Mouse (Mus musculus) monocyte, adult 2 months (primary cell): ENCODE data around the gene Vwa3a.
"Not testable (repeated sequence)": the region's sequence is repeated elsewhere in the genome, so short reads cannot be mapped to it uniquely, and the experiment has no call there.

Experiments used
- DNase-seq, 2 experiments: peaks; one replicate each; pipeline ENCODE4 v3.0.0; 2022; ENCODE audit warnings: low spot score in 2 of 2, low read depth in 1 of 2

The Vwa3a gene

GRCm38 (mm10) chr7:120739018-120739417 lies at the start of gene Vwa3a:
TSS of gene Vwa3a (plus strand) at chr7:120739318.
- no peak for DNase-seq

- DNase-seq: no peak
Observed at GRCm38 (mm10) chr7:120690634-120691033, 48.5 kb upstream of the Vwa3a start.

GRCm38 (mm10) chr7:120693831-120694375 lies 45.2 kb upstream of the Vwa3a start:
- DNase-seq: no peak

DNA sequence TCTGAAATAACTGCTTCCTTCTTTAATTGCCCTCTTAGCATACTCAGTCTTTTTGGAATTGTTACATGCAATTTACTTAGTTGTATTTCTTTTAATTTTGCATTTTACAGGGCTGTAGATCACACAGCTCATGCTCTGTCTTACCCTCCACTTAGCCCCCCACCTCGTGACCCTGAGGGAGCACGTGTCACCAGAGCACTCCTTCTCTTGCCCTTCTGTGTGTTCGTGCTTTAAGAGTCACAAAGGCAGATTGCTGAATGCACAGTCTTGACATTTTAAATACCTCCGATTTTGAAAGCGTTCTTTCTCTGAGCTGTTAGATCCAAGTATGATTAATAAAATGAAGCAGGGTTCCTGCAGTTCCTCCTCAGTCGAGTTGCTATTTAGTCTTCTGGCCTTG lies 43.9 kb upstream of the Vwa3a start:
- DNase-seq: no peak

- no peak for DNase-seq
Observed at GRCm38 (mm10) chr7:120695641-120696040, 43.5 kb upstream of the Vwa3a start.

DNA sequence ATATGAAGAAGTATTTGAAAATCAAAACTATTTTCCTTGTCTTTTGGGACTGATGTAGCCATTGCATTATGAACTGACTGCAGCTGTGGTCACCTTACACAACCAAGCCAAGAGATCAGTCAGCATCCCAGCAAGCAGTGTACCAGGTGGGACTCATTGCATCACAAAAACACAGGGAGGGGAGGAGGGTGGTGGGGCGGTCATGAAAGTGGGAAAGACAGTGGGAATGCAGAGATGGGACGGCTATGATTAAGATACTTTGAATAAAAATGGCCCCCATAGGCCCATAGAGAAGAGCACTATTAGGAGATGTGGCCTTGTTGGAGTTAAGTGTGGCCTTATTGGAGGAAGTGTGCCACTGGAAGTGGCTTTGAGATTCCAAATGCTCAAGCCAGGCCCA lies 42.8 kb upstream of the Vwa3a start:
- no peak for DNase-seq

DNA sequence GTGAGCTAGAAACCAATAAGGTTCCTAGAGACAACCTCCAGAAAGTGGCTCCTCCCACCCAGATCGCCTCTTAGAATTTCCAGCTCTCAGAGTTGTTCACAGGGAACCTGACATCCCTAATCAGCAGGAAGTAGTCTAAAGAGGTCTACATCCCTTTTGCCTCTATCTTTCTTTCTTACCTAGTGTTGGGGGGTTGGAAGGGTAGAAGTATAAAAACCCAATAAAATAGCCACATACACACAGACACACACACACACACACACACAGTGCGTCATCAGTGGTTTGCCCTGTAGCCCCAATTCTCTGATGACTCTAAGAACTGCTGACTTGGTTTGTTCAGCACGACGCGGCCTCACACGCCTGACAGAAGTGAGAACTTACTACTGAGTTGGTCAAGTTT lies 39.5 kb upstream of the Vwa3a start:
- DNase-seq: no peak

DNA sequence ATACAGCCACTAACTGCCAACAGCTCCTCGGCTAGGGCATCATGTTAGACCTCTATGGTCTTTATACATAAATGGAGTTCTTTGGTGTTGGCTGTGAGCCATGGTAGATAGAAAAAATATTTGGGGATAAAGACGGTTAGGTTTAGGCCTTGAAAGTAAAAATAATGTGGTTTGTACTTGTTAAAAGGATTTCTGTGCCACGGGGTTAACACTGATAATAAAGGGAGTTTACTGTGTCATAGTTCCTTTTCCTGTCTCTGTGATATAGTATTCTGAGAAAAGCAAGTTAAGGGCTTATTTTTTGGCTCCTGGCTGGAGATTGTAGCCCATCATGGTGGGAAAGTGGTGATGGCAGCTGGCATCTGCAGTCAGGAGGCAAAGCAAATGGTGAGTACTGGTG lies 35.2 kb upstream of the Vwa3a start:
- DNase-seq: no peak

DNA sequence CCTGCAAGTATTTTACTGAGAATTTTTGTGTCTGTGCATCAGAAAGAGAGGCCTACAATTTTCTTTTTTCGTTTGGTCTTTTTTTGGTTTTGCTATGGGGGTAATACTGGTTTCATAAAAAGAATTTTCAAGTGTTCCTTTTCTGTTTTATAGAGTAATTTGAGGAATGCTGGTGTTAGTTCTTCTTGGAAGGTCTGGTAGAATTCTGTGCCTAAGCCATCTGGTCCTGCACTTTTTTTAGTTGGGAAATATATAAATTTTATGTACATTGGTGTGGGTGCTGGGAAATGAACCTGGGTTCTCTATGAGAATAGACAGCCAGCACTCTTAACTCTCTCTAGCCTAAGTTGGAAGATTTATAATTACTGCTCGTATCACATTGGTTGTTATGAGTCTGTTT lies 27.0 kb upstream of the Vwa3a start:
- DNase-seq: no peak

DNA sequence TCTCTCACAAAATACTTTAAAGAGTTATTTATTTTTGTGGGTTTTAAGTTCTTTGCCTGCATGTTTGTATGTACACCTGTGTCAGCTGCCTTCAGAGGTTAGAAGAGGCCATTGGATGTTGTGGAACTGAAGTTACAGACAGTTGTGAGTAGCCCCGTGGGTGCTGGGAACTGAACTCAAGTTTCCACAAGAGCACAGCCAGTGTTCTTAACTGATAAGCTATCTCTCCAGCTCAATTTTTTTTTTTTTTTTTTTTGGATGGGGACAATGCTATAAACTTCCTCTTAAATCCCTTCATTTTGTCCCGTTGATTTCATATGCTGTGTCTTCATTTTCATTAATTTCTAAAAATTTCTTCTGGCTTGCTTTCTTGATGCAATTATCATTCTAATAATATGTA lies 25.9 kb upstream of the Vwa3a start:
- DNase-seq: no peak

DNA sequence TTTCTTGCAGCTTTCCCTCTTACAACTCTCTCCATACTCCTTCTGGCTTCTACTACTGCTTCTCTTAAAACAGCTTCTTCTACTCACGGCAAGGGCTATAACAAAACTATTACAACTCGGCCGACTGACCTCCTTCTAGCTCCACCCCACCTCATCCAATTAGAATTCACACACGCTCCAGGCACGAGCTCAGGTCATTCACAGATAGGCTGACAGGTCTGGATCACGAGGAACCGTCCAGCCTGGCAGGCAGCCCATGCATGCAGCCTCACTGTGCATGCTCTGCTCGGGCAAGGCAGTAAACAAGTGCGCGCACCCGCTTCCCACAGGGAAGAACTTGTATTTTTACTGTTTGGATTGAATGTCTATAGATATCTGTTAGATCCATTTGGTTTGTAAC lies 25.2 kb upstream of the Vwa3a start:
- DNase-seq: not testable (repeated sequence)

- no peak for DNase-seq
Observed at GRCm38 (mm10) chr7:120717261-120717660, 21.9 kb upstream of the Vwa3a start.

DNA sequence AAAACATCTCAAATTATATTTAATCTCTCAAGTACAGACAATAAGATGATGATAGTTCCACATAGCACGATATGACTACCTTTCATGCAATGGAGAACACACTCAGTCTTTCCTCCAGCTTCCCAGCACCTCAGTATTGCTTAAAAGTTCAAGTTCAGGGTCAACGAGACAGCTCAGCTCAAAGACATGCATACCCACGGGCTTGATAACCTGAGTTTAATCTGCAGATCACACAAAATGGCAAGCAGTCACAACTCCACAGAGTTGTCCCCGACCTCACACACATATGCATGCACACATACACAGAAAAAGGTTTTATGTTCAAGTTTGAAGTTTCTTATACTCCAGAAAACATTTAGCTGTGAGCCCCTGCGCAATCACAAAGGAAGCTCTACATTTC lies 18.1 kb upstream of the Vwa3a start:
- no peak for DNase-seq

DNA sequence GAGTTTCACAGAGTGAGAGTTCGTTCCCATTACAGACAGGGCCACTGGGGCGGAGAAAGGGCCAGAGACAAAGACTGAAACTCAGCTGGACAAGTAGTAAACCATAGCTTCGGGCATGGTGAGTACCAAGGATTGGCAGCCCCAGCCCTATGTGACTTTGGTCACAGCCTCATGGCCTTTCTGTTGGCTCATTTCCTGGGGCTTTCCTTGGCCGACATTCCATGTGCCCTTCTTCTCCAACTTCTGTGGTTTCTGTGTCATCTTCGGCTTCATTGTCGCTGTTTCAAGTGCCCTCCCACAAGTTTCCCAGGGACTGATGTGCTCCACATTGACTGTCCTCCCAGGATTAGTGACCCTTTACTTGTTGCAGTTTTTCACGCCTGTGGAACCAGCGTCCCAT lies 17.7 kb upstream of the Vwa3a start:
- no peak for DNase-seq

DNA sequence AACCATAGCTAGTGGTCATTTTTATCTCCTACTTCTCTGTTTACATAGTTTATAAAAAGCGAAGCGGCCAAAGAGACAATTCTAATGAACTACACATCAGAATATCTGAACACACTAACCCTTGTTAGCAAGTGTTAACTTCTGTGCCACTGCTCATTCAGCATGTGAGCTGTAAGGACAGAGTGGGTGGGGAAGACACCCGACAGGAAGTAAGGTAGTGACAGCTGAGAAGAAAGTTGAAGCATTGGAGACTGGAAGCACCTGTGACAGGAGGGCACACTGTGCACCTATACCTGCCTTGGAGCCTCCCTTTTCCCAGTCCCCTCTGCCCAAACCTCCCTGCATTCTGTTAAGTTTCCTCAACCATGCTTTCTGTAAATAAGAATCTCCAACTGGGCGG lies 17.1 kb upstream of the Vwa3a start:
- DNase-seq: no peak

GRCm38 (mm10) chr7:120722839-120723278 lies 16.3 kb upstream of the Vwa3a start:
- DNase-seq: no peak

- DNase-seq: no peak
Observed at GRCm38 (mm10) chr7:120727581-120727980, 11.5 kb upstream of the Vwa3a start.

DNA sequence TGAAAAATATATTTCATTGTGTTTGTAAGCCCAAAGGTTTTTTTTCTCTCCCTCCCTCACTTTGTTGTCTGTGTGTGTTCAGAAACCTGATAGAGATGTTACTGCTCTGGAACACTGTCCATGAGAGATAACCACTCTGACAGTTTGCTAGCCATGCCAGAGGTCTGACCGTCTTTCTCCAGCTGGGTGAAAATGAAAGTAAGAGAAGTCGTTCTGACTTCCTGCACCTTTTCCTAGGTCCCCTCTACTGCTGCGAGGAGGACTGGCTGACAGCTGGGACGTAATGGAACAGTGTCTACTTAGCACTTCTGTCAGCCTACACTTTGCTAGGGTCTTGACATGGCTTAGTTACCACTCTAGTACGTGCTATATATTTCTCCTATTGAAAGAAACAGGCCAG lies 9.5 kb upstream of the Vwa3a start:
- no peak for DNase-seq

DNA sequence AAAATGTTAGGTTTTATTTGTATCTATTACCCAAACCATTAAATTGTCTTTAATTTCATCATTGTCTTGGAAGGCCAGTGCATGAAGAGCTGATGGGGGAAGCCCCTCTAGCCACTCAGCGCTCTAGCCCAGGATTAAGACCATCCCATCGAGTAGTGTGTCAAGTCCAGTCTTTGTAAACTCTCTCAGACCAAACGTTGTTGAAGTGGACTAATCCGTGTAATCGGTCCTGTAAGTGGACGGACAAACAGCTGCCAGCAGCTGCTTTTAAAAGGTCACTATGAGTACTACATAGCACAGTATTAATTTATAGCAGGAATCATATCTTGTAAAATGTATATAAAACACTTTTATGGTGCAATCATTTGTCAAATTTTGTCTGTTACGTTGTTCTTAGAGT lies 6.2 kb upstream of the Vwa3a start:
- DNase-seq: no peak

DNA sequence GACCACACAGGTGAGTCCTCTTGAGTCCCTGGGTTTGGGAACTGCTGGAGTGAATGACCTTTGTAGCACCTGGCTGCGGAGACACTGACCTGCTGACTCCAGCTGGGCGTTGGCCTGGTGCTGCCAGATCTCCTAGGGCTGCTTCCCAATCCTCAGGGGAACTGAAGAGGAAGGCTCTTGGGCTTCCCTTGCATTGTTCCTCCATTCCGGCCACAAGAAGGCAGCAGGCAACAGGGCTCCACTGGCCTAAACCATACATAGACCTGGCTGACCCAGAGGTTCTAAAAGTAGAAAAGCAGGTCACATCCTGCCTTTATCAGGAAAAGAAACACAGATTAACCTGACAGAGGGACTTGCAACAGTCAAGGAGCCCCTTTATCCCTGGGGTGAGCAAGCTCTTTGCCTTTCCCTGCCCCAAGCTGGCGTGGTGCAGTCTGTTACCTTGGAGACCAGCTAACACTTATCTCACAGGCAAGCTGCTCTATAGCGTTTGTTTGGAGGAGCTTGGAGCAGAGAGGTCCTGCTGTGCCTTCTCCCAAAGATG lies 512 bp downstream of the Vwa3a start:
- DNase-seq: no peak

DNA sequence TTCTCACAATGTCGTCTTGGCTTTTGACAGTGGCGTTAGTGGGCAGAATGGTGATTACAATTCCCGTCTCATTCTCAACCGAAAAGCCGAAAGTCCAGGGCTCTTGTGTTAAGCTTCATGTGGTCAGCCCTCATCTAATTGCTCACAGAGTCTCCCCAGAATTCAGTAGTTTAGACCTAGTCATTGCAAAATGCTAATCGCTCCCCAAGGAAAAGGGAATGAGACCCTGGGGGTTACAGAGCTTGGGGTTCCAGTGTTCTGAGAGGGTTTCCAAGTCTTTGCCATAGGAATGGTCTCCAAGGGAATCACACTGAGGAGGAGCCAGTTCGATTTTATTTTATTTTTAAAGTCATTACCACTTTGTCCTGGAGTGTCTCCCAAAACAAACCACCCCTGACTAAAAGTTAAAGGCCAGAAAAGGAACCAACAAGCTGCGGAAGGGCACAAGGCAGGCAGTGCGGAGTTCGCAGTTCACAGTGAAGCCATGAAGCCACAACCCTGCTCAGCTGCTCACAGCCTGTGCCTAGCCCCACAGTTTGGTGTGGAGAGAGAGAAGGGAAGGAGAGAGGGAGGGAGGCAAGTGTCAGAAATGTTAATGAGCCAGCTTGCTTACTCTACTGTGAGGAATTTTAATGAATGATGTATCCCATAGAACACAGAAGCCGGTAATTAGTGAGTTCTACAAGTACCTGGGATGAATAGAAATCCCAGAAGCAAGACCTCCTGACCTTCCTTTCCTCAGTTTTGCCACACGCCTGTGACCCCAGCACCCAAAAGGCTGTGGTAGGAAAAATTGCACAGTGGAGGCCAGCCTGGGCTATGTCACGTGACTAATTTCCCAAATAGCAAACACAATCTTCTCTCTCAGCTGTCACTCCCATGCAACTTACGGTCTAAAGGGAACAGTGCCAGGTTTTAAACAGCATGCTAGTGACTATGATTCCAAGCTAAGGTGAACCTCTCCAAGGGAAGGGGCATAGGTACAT lies 4.5 kb downstream of the Vwa3a start:
- no peak for DNase-seq

- DNase-seq: no peak
Observed at GRCm38 (mm10) chr7:120744606-120745005, 5.5 kb downstream of the Vwa3a start.
